ENCODE assay signal across 9 mouse cellular contexts in genomic region chr9:69442471-69443038, GRCm38 (mm10). TPM values are rescaled to one million over a fixed set of nuclear protein-coding genes. Genes with fewer than 3 reads are reported as not detected.
DNase-seq lines count a peak whose midpoint lies in the region; ATAC-seq and TF ChIP-seq lines count a peak whose summit lies in the region.
"Had no signal": no experiment of that assay in that cellular context is flagged by ENCODE, and none has a peak within 500 bp of the region (broad histone marks: within the 10 kb centered on the region; RNA-seq: fewer than 3 reads in every experiment).

No protein-coding gene starts in this region.

- H3K4me2 ChIP-seq in liver, embryonic 16.5 days (ENCODE audit: low read depth, low read length), result no peak overlapping the region
- no peak overlapping the region for H3K4me2 ChIP-seq in stomach, postnatal 0 days (replicated peaks; ENCODE audit: low read depth)

- H3K9ac ChIP-seq in liver, embryonic 16.5 days (ENCODE audit: low read depth, low read length), result no peak overlapping the region
- no peak overlapping the region for H3K9ac ChIP-seq in stomach, postnatal 0 days (ENCODE audit: low read length)

- no peaks in the 10 kb centered on the region for H3K9me3 ChIP-seq in liver, embryonic 16.5 days (replicated peaks; ENCODE audit: control insufficient read depth, low read length)
- no peaks in the 10 kb centered on the region for H3K9me3 ChIP-seq in stomach, postnatal 0 days (ENCODE audit: control insufficient read depth, low read length)

- peak; percentile 16 for DNase-seq in adrenal gland, postnatal 10 days
- no peak for DNase-seq in adrenal gland, adult 18-20 months (ENCODE audit: low spot score in 2 of 2)
- peak; percentile 27 for DNase-seq in thymus, postnatal 14 days
- no peak for DNase-seq in thymus, postnatal 10 days (ENCODE audit: low spot score in 2 of 2)
- peak; percentile 38 for DNase-seq in stomach, postnatal 0 days (ENCODE audit: low spot score)
- no peak for DNase-seq in gastrocnemius, postnatal 4 days (ENCODE audit: low spot score in 2 of 2)
- no peak for DNase-seq in thymus, postnatal 36 days
- DNase-seq: right cerebral cortex, postnatal 25 days had no signal

- 19% methylated on average over 6 of the region's 6 CpGs for WGBS in liver, embryonic 16.5 days (ENCODE audit: insufficient replicate concordance)
- WGBS in stomach, postnatal 0 days, result 37% methylated on average over 6 of the region's 6 CpGs

- TF ChIP-seq CTCF in stomach, postnatal 0 days (IDR thresholded peaks at IDR 0.05; ENCODE audit: low read depth), result no peak

- no peaks in the 10 kb centered on the region for H3K36me3 ChIP-seq in liver, embryonic 16.5 days (ENCODE audit: control insufficient read depth, insufficient read depth)
- no peaks in the 10 kb centered on the region for H3K36me3 ChIP-seq in stomach, postnatal 0 days (ENCODE audit: control insufficient read depth, insufficient read depth, low read length)

- H3K27ac ChIP-seq in liver, embryonic 16.5 days (ENCODE audit: low read length), result peak overlapping the region; percentile 60
- H3K27ac ChIP-seq in stomach, postnatal 0 days (replicated peaks), result peak overlapping the region; percentile 56

- TF ChIP-seq EP300 in stomach, postnatal 0 days (optimal IDR thresholded peaks at IDR 0.05), result peak; percentile 23

- H3K4me1 ChIP-seq in liver, embryonic 16.5 days (ENCODE audit: control insufficient read depth, low read depth, low read length), result peaks cover 3% of the 10 kb centered on the region
- no peaks in the 10 kb centered on the region for H3K4me1 ChIP-seq in stomach, postnatal 0 days (replicated peaks; ENCODE audit: control insufficient read depth, insufficient read depth)

- no peaks in the 10 kb centered on the region for H3K27me3 ChIP-seq in liver, embryonic 16.5 days (ENCODE audit: control insufficient read depth, insufficient read depth, low read depth, low read length)
- no peaks in the 10 kb centered on the region for H3K27me3 ChIP-seq in stomach, postnatal 0 days (ENCODE audit: control insufficient read depth, insufficient read depth, low read length)

- no peak overlapping the region for H3K4me3 ChIP-seq in liver, embryonic 16.5 days (ENCODE audit: low read depth, low read length)
- H3K4me3 ChIP-seq in stomach, postnatal 0 days (ENCODE audit: low read depth, low read length), result no peak overlapping the region

- peak; percentile 53 for ATAC-seq in liver, embryonic 16.5 days (ENCODE audit: low read depth)
- ATAC-seq in stomach, postnatal 0 days (ENCODE audit: low FRiP score, low TSS enrichment), result peak; percentile 83

RNA-seq across cellular contexts. Expression of gene Anxa2, which starts 10.9 kb away (rescaled TPM):
- total RNA-seq in adrenal gland, postnatal 10 days (2021), result 100 to 1,000 TPM; 333 to 340 TPM
- total RNA-seq in adrenal gland, adult 18-20 months (2021), result 100 to 1,000 TPM; 340 to 537 TPM
- 185 and 198 TPM in 2 replicates for polyA plus RNA-seq in liver, embryonic 16.5 days (2015; fragmentation: Nextera tagmentation; extraction: Ambion mirVana)
- 634 and 654 TPM in 2 replicates for polyA plus RNA-seq in stomach, postnatal 0 days (2015; fragmentation: Nextera tagmentation; extraction: Ambion mirVana)
- 100 to 1,000 TPM; 342 to 392 TPM for total RNA-seq in gastrocnemius, postnatal 4 days (2021)

RNA-seq across cellular contexts. Expression of gene Ice2, which starts 44.8 kb away (rescaled TPM):
- total RNA-seq in adrenal gland, postnatal 10 days (2021), result 10 to 100 TPM; 13.2 to 18.0 TPM
- total RNA-seq in adrenal gland, adult 18-20 months (2021), result 10 to 100 TPM; 15.0 to 16.1 TPM
- polyA plus RNA-seq in liver, embryonic 16.5 days (2015; fragmentation: Nextera tagmentation; extraction: Ambion mirVana), result 5.9 and 6.1 TPM in 2 replicates
- polyA plus RNA-seq in stomach, postnatal 0 days (2015; fragmentation: Nextera tagmentation; extraction: Ambion mirVana), result 4.3 and 4.8 TPM in 2 replicates
- total RNA-seq in gastrocnemius, postnatal 4 days (2021), result 10 to 100 TPM in 1 of 2 experiments, 1 to 10 TPM in 1; 9.5 to 11.1 TPM

Comparison
In these comparisons a context has a peak if more than half of its experiments do, and no peak if none do; other contexts are left out.
1. DNase-seq: peak in adrenal gland, postnatal 10 days (single experiment), thymus, postnatal 14 days (single experiment) and stomach, postnatal 0 days (single experiment); none in adrenal gland, adult 18-20 months (0 of 2), thymus, postnatal 10 days (0 of 2), gastrocnemius, postnatal 4 days (0 of 2) and thymus, postnatal 36 days (0 of 2).